Mouse (Mus musculus) spleen, adult 18-20 months (tissue): Measurements from ENCODE around the gene Gm26602.
A peak's percentile ranks its signal among the peaks of the same experiment; 100 is the strongest.

Experiments
- DNase-seq, 2 experiments: peaks; one replicate each; pipeline ENCODE4 v3.0.0; 2022; ENCODE audit warnings: mixed read lengths in 2 of 2

The Gm26602 gene

GRCm38 (mm10) chr10:79886054-79886453, 24.6 kb upstream of the Gm26602 start, which contains the start of gene Elane:
Gene Elane, plus strand, starts transcription at chr10:79886247.
- no peak for DNase-seq

DNA sequence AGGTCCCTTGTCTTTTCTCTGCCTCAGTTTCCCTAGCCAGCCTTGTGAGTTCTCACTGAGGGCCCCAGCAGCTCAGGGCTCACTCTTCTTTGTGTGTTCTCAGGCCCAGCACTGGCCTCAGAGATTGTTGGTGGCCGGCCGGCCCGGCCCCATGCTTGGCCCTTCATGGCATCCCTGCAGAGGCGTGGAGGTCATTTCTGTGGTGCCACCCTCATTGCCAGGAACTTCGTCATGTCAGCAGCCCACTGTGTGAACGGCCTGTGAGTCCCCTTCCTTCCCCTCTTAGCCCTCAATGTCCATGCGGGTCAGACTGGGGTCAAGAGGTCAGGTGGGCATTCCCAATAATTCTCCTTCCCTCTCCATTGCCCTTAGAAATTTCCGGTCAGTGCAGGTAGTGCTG, 24.0 kb upstream of the Gm26602 start:
- DNase-seq = no peak

DNA sequence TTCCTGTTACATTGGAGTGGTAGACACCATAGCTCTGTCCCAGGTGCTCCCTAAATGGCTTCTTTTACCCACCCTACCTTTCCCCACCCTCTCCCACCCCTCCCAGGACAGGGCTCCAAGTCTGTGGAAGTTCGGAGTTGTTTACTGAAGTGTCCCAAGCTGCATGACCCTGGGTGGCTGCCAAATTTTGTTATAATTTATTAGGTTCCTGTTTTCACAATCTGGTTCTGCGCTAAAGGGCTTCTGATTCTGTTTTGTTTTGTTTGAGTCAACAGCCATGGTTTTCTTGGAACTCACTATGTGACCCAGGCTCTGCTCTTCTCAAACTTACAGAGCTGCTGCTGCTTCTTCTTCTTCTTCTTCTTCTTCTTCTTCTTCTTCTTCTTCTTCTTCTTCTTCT, 21.3 kb upstream of the Gm26602 start:
- no peak for DNase-seq

DNA sequence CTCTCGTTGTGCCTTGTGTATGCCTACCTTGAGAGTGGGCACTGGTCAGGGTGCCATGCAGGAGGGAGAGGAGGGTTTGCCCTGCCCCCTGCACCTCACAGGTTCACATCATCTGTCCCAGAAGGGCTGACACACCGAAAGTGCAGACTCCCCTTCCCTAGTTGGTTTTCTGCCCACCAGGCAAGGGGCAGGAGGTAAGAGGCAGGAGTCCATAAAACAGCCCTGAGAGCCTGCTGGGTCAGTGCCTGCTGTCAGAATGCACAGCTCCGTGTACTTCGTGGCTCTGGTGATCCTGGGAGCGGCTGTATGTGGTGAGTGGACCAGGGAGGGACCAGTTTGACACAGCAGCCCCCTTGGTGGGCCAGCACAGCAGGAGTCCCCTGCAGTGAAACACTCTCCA, 20.0 kb upstream of the Gm26602 start, which contains the start of gene Cfd:
Cfd (plus strand) TSS at position 184 of the 400 bp plus-strand sequence.
- no peak for DNase-seq

DNA sequence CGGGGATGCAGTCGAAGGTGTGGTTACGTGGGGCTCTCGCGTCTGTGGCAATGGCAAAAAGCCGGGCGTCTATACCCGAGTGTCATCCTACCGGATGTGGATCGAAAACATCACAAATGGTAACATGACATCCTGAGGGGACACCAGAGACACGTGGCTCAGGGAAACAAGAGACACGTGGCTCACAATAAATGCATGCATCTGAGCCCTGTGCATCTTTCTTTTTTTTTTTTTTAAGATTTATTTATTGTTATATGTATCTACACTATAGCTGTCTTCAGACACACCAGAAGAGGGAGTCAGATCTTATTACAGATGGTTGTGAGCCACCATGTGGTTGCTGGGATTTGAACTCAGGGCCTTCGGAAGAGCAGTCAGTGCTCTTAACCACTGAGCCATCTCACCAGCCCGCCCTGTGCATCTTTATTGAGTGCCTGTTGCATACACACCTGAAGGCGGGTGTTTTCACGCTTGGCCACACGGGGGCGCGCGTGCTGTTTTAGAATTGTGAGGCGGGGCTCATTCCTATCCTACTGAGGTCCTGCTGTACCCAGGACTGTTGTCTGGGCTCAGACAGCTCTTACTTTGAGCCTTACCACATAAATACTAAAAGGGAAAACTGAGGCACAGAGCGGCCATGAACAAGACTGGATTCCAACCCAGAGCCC, 18.1 kb upstream of the Gm26602 start:
- DNase-seq = peak; percentile 64 to 79

- DNase-seq = no peak
Measured at GRCm38 (mm10) chr10:79896306-79896705, 14.3 kb upstream of the Gm26602 start.

DNA sequence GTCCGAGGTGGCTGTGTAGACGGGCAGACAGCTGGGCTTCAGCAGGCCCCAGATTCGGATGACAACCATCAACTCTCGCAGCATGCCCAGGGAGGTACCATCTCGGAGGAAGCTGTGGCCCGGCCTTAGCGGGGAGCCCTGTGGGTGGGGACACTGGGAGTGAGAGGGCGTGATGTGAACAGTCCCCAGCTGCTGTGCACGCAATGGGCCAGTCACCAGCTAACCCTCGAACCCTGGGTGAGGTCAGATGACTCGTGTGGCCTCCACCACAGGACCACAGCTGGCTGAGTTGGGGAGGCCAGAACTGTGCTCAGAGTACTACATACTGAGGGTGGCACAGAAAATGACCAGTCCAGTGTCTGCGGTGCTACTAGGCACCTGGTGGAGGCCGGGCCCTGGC, 13.8 kb upstream of the Gm26602 start:
- DNase-seq = no peak

DNA sequence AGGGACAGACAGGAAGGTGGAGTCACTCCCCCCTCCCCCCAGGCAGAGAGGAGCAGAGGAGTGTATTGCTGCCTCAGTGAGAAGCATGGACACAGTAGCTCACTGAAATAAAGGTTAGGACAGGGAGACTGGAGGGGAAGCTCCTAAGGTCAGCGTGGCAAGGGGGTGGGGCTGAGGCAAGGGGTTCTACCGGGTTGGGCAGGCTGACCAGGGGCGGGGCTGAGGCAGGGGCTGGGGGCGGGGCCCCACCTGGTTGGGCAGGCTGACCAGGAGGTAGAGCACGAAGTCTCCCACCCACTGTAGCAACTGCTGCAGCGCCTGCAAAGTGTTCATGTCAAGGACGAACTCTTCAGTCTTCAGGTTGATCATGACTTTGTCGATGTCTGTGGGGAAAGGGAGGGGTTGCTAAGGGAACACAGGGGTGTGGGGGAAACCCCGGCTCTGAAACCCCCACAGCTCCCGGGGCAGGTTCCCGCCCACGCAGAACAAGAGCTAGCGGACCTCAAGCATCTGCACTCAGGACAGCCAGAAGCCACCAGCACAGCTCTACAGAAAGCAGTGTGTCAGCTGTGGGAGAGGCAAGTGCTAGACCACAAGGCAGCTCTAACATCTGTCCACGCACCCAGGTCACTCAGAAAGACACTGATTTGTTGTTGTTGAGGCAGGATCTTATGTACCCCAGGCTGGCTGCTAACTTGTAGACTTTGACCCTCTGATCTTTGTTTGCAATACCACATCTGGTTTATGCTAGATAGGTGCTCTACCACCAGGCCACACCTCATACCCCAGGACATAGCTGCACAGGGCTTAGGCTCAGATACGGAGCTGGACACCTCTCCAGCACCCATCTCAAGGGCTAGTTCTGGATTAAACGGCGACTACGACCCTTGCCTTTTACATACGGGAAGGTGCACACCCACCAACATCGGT, 13.1 kb upstream of the Gm26602 start:
- DNase-seq = no peak

DNA sequence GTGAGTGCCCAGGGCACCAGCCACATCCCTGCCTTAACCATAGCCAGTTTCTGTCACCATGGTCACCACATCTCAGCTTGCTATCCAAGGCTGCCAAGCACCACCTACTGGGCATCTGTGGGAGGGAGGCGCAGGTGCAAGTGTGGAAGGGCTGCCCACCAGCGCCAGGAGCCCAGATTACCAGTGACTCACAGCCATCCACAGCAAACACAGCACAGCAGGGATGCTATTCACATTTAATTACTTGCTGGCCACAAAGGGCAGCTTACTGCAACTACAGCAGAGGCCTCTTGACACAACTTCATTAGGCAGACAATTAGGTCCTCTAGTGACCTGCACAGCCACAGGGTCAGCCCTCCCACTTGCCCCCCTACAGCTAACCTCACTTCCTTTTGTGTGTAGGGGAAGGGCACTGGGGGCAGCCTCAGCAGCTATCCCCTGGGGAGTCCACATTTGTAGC, 9.7 kb upstream of the Gm26602 start:
- no peak for DNase-seq

GRCm38 (mm10) chr10:79906712-79907111, 3.9 kb upstream of the Gm26602 start:
- DNase-seq = no peak

DNA sequence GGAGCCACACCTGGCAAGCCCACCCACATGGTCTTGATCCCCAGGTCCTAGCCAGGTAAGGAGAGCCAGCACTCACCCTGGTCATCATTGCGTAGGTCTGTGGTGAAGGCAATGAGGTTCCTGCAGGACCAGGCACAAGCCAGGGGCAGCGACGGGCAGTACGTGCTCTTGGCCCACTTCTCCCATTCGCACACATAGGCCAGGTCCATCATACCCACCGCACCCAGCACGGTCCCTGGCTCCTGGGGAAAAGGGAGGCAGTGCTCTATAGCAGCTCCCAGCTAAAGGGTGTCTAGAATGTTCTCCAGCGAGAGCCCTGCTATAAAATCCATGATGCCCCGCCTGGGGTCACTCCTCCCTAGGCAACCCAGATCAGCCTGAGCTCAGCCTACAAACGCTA, 3.2 kb upstream of the Gm26602 start:
- DNase-seq = no peak

DNA sequence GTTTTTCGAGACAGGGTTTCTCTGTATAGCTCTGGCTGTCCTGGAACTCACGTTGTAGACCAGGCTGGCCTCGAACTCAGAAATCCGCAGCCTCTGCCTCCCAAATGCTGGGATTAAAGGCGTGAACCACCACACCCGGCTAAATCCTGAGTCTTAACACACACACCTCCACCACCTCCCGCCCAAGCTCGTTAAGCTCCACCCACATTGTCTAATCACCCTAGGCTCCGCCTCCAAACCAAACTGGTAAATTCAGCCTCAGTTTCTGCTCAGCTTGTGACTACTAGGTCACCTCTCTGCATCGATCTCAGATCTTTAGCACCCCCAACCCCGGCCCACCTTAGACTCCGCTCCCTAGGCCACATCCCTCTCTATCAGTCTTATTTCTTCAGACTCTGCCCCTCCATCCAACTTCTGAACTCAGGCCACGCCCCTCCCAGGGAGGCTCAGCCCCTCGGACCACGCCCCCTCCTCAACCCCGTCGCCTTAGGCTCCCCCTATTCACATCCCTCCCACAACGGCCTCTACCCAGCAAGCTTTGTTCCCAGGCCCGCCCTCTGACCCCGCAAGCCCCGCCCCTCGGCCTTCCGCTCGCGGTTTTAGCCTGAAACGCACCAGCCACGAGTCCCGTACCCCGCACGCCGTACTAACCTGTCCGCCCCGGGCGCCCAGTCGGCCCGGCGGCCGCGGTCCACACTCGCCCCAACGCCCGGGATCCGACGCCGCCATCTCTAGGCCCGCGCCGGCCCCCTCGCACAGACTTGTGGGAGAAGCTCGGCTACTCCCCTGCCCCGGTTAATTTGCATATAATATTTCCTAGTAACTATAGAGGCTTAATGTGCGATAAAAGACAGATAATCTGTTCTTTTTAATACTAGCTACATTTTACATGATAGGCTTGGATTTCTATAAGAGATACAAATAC, 2.2 kb upstream of the Gm26602 start, which contains the start of gene Med16:
Med16 (minus strand) TSS at position 757 of the 925 bp plus-strand sequence.
- DNase-seq = peak; percentile 96 to 97

DNA sequence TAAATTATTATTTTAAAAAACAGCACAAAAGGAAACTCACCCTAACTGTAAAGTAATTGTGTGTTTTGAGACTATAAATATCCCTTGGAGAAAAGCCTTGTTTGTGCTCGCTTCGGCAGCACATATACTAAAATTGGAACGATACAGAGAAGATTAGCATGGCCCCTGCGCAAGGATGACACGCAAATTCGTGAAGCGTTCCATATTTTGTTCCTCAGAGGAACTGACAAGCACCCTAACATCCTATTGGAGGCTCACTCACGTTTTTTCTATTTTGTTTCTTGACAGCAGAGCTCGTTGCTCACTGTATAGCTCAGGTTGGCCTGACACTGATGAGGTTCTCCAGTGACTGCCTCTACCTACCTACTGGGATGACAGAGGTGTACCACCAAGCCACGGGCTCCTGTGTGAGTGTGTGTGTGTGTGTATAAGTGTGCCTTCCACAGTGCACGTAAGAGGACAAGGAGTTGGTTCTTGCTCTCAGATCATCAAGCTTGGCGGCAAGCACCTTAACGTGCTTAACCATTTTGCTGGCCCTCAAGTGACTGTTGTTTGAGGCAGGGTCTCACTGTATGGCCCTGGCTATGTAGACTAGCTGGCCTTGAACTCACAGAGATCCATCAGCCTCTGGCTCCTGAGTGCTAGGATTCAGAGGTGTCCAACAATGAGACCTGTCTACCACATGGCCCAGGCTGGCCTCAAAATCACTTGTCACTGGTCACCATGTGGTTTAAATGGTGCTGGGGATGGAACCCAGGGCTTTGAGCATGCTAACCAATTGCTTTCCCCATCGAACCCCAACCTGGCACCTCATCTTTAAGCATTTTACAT, 1.3 kb upstream of the Gm26602 start:
- no peak for DNase-seq

- DNase-seq = no peak
Measured at GRCm38 (mm10) chr10:79912412-79912811, 1.8 kb downstream of the Gm26602 start.

DNA sequence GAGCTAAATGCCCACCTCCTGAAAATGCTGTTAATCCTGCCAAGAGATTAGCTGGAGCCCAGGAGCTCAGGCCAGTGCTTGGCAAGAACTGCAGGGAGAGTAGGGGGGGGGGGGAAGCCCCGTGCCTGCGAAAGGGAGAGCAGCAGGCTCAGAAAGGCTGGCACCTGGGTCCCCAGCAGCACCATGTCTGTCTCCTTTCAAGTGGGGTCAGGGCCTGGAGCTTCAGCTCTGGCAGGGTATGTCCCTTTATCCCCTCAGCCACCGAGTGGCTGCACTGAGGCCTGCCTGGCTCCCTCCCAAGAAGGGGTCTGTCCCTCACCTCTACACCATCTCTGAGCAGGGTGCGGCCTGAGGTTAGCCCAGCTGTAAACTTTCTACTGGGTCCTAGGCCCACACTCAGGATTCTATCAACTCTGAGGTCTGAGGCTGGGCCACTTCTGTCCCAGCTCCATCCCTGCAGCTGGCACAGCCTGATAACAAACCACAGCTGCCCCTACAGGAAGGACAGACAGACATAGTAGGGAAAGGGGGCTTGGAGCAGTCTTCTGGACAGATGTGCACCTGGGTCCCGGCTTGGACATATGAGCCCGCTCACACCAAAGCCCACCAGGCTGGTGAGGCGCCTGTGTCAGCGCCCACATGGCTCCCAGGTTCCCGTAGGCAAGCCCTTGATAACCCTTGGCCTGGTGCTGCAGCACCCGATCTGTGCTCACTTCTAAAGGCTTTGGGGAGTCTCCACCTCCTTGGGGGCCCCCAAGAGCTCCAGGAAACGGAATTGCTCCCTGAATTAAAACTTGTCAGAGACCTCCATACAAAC, 3.7 kb downstream of the Gm26602 start:
- DNase-seq = no peak

- DNase-seq = no peak
Measured at GRCm38 (mm10) chr10:79914948-79915596, 4.4 kb downstream of the Gm26602 start.

DNA sequence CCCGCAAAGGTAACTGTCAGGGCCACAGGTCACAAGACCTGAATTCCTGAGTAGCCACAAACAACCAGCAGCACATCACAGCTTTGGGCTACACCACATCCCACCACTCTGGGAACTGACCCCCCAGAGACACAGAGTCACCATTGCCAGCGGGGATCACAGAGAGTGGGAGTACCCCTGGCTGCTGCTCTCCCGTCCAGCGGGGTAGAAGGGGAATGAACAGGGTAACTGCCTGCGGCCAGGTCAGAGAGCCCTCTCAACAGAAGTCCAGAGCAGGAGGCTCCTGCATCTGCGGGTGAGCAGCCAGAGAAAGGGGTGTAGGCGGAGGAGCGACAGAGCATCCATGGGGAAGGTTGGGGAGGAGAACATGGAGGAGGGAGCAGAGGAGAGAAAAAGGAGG, 5.4 kb downstream of the Gm26602 start:
- no peak for DNase-seq

DNA sequence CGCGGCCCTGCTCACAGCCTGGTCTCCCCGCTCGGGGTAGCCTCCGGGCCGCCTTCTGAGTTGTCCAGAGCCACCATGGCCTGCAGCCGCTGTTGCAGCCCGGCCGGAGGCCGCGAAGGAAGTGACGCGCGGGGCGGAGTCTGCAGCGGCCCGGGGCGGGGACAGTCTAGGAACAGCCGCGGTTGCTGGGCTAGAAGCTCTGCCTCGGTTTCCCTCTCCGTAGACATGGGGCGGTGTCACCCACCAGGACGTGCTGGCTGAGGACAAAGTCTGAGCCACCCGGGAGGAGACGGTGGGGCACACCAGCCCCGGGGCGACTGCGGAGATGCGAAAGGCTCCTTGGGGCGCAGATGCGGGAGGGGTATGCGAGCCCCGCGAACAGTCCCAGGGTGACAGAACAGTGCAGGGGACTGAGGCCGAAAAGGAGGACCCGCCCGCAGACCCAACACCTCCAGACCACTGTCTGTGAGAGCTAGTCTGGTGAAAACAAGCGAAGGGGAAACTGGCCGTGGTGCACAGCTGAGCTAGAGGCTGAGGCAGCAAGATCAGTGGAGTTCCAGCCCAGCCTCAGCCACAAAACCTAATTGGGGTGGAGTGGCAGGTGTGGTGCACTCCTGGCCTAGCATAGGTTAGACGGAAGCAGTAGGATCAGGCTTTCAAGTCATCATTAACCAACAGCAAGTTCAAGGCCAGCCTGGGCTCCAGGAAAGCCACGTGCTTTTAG, 6.3 kb downstream of the Gm26602 start, which contains the start of gene Kiss1r:
Kiss1r (plus strand) TSS at position 164 of the 724 bp plus-strand sequence.
- peak; percentile 78 to 92 for DNase-seq

GRCm38 (mm10) chr10:79917532-79918100, 7.0 kb downstream of the Gm26602 start:
- DNase-seq = no peak
